Mouse (Mus musculus) myocyte (in vitro differentiated cells): Measurements from ENCODE around the gene Tbl1x.

ENCODE experiments used
- CEBPB ChIP-seq: IDR thresholded peaks from 2 replicates; pipeline ENCODE4 v1.6.1; 2011; ENCODE audit warnings: mild to moderate bottlenecking, moderate library complexity; ENCODE audit not compliant: poor library complexity, insufficient read depth, severe bottlenecking
- E2F4 ChIP-seq: IDR thresholded peaks from one replicate; pipeline ENCODE4 v1.6.1; 2011; ENCODE audit warnings: mild to moderate bottlenecking, control low read depth, moderate library complexity; ENCODE audit not compliant: insufficient read depth
- MYOD1 ChIP-seq, 3 experiments: IDR thresholded peaks; one replicate each; pipeline ENCODE4 v1.6.1; 2011; ENCODE audit warnings: control low read depth in 2 of 3, low read depth in 2 of 3, mild to moderate bottlenecking in 2 of 3, moderate library complexity in 1 of 3; ENCODE audit not compliant: insufficient read length in 2 of 3, control insufficient read depth in 1 of 3
- MYOG ChIP-seq, 3 experiments: IDR thresholded peaks; one replicate each; pipeline ENCODE4 v1.6.1; 2011; ENCODE audit warnings: control low read depth in 2 of 3, low read depth in 2 of 3, mild to moderate bottlenecking in 2 of 3; ENCODE audit not compliant: insufficient read length in 2 of 3, control insufficient read depth in 1 of 3, insufficient read depth in 1 of 3
- POLR2A ChIP-seq: IDR thresholded peaks from one replicate; pipeline ENCODE4 v1.6.1; 2011; ENCODE audit warnings: low read depth, mild to moderate bottlenecking, control low read depth, moderate library complexity; ENCODE audit not compliant: insufficient read length
- POLR2AphosphoS2 ChIP-seq: IDR thresholded peaks from one replicate; pipeline ENCODE4 v1.6.1; 2011; ENCODE audit warnings: low read depth, control low read depth; ENCODE audit not compliant: insufficient read length
- TCF12 ChIP-seq: IDR thresholded peaks from one replicate; pipeline ENCODE4 v1.6.1; 2011; ENCODE audit warnings: mild to moderate bottlenecking, control low read depth; ENCODE audit not compliant: poor library complexity, insufficient read depth, severe bottlenecking
- USF1 ChIP-seq: IDR thresholded peaks from one replicate; pipeline ENCODE4 v1.6.1; 2011; ENCODE audit warnings: low read depth, mild to moderate bottlenecking, control low read depth, moderate library complexity

DNA sequence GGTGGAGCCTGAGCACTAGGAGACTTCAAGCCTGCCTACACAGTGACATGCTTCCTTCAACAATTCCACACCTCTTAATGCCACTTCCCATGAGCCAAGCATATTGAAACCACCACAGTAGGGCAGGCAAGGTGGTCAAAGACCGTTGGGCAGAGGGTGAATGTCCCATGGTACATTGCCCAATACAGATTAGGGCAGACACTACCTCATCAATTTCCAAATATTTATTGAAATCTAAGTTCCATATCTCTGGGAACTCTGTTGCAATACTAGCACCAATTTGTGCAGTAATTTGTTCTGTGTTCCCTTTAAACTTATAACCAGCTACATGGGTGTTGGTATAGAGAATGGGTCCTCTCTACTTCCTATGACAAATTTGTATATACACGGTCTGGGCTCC, 154.2 kb downstream of the Tbl1x start:
- TF ChIP-seq CEBPB (no peak), TCF12 (no peak), POLR2A (no peak), POLR2AphosphoS2 (peak; percentile 11), MYOD1 (IDR thresholded peaks at IDR 0.05; ENCODE audit: control insufficient read depth in 1 of 3, insufficient read length in 2 of 3, low read depth in 2 of 3) (no peak), MYOG (IDR thresholded peaks at IDR 0.05; ENCODE audit: control insufficient read depth in 1 of 3, insufficient read depth in 1 of 3, insufficient read length in 2 of 3, low read depth in 2 of 3) (no peak), E2F4 (no peak), USF1 (no peak)
